Mouse (Mus musculus): ENCODE results near the gene Dmrt3.

DNA sequence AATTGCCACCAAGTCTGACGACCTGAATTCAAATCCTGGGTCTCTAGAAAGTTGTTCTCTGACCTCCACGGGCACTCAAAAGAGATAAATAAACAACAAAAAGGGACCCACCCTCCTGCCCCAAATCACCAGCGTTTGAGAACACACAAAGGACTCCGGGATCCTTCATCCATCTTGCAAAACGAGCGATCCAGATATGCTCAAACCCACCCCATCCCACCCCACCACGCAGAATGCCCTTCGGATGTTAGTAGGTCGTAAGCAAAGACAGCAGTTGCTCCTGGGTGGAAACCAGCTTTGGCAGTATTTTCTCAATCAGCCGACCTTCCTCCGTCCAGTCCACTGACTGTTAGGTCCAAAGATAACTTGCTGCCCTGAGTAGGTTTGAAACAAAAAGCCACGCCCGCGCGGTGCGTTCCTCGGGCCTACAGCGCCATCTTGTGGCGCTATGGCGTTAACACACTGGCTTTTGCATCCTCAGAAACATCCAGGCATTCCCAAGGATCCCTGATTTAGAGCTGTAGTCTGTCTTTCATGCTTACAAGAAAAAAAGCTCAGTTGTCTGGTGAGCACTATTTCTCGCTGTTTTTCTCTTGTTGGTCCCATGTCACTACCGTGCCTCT is 25.6 kb downstream of the Dmrt3 start:
- TF ChIP-seq EP300 (optimal IDR thresholded peaks at IDR 0.05) (no peak), CTCF (IDR thresholded peaks at IDR 0.05; ENCODE audit: low read depth) (peak; percentile 98)

Measured in stomach, postnatal 0 days (tissue).